Mouse (Mus musculus): Measurements from ENCODE around the gene Zfp618.

Gene Zfp618

DNA sequence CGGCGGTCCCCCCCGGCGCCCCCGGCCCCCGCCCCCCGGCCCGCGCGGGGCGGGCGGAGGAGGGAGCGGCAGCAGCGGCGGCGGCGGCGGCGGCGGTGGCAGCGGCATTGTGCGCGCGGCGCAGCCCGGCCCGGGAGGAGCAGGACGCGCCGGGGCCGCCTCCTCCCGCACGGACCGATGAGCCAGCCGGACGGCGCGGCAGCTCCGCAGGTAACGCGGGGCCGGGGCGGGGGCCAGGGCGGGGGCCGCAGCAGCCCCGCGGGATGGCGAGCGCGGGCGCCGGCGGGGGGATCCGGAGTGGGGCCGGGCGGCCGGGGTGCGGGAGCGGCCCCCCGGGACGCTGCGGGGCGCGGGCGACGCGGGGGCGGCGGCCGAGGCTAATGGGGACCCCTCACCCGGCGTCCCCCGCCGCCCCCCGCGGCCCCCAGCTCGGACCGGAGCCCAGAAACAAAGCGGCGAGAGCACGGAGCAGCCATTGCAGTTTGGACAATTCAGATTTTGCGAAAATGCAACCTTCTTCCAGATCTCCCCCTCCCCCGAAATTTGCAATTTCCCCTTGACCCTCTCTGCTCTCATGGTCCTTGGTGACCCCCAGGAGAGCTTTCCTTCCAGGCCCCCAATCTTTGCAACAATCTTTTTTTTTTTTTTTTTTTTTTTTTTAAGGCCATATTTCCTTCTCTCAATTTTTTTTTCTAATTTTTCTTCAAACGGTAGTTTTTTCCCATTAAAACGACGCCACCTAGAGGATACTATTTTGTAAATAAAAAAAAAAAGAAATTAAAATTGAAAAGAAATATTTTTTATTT, at the start of gene Zfp618:
Gene Zfp618, plus strand, starts transcription at position 77 of the 806 bp plus-strand sequence.
- peak; percentile 63 for DNase-seq (ENCODE audit: low spot score)

DNA sequence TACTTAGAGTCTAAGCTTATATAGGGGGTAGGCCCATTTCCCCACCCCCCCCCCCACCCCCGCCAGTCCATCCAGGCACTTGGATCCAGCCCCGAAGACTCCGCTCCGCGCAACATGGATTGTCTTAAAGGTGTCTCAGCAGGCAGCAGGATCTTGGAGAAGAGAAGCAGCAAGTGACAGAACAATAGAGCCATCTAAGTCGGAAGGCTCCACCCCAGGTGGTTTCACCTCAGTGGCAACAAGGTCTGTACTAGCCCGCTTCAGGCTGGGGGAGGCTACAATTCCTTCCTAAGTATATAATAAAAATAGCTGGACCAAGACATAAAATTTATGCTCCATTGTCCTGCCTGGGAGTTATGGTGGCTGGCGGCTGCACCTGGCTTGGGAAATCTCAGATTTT, 48.3 kb upstream of the Zfp618 start:
- DNase-seq (ENCODE audit: low spot score) = peak; percentile 6

DNA sequence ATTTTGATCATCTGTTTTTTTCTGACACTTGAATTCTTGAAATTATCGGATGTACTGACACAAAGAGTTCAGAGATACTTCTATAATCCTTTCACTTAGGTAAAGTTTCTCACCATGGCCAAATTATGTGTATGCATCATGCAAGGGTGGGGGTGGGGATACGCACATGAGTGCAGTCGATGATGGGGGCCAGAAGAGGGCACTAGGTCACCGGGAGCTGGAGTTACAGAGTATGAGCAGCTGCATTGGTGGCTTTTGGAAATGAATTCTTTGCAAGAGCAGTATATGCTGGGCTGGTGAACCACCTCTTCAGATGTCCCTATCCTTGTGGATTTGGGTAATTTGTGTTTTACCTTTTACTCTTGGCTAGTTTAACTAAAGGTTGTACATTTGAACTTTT, 31.6 kb upstream of the Zfp618 start:
- DNase-seq (ENCODE audit: low spot score) = no peak

DNA sequence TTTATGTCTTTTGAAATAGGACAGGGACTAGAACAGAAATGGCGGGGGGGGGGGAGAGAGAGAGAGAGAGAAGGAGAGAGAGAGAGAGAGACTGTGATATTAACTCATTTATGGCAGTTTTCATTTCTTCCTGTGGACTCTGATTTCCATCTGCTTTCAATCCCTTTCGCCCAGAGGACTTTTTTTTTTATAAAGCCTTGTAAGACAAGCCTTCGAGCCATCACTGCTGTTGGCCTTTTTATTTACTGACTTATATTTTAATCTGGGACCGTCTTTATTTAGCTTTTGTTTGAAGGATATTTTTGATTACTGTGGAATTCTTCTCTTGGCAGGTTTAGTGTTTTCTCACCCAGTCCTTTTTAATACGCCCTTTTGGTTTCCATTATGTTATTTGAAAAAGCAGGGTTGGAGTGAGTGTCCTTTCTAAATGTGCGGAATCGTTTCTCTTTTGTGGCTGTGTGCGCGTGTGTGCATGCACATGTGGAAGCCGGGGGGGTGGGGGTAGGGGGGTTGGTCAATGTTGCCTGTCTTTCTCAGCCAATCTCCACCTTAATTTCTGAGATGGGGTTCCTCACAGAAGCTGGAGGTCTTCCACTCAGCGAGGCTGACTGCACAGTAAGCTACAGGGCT, 29.7 kb upstream of the Zfp618 start:
- no peak for DNase-seq (ENCODE audit: low spot score)

GRCm38 (mm10) chr4:62941961-62942892, 23.1 kb upstream of the Zfp618 start:
- no peak for DNase-seq (ENCODE audit: low spot score)

GRCm38 (mm10) chr4:62944326-62944879, 21.0 kb upstream of the Zfp618 start:
- DNase-seq (ENCODE audit: low spot score) = no peak

GRCm38 (mm10) chr4:62963806-62964205, 1.6 kb upstream of the Zfp618 start:
- no peak for DNase-seq (ENCODE audit: low spot score)

GRCm38 (mm10) chr4:62964844-62965496, 403 bp upstream of the Zfp618 start:
- DNase-seq (ENCODE audit: low spot score) = peak; percentile 56

- no peak for DNase-seq (ENCODE audit: low spot score)
These were observed 4.2 kb downstream of the Zfp618 start for GRCm38 (mm10) chr4:62969526-62969925.

GRCm38 (mm10) chr4:62971991-62972390, 6.6 kb downstream of the Zfp618 start:
- no peak for DNase-seq (ENCODE audit: low spot score)

- no peak for DNase-seq (ENCODE audit: low spot score)
These were observed 7.7 kb downstream of the Zfp618 start for GRCm38 (mm10) chr4:62973086-62973485.

DNA sequence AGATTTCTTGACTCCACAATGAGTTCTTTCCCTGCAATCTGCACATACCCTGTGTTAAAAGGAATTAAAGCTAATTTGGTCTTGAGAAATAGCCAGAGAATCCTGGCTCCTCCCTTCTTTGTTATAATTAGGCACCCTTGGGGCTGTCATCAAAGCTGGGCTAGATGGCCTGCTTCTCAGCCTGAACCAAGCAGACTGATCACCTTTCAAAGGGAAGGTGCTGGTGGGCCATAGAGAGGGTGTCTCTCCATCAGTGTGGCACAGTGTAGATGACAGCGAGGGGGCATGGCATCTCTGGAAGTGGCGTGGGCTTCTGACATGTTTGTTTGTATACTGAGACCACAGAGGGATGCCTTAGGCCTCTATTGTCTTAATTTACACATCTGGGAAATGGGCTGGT, 9.5 kb downstream of the Zfp618 start:
- no peak for DNase-seq (ENCODE audit: low spot score)

GRCm38 (mm10) chr4:62975541-62975940, 10.2 kb downstream of the Zfp618 start:
- no peak for DNase-seq (ENCODE audit: low spot score)

GRCm38 (mm10) chr4:62977454-62977853, 12.1 kb downstream of the Zfp618 start:
- DNase-seq (ENCODE audit: low spot score) = no peak

- DNase-seq (ENCODE audit: low spot score) = no peak
These were observed 13.1 kb downstream of the Zfp618 start for GRCm38 (mm10) chr4:62978501-62978911.

- DNase-seq (ENCODE audit: low spot score) = no peak
These were observed 16.2 kb downstream of the Zfp618 start for GRCm38 (mm10) chr4:62981572-62981971.

DNA sequence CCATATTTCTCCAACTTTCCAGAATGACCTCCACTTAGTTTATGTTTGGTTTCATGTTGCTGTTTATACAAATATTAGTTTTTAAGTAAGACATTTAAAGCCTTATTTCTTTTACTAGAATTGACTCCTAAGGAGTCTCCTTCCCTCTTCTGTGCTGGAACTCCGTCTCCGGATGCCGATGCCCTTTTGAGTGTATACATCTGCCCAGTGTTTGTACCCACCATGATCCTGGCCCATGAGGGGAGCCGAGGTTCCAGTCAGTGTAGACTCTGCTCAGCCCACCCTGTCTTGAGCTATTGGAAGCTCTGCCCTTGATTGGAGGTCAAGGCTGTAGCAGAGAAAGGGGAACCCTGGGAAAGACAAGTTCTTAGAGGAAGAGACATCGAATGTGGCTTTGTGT, 18.2 kb downstream of the Zfp618 start:
- peak; percentile 29 for DNase-seq (ENCODE audit: low spot score)

DNA sequence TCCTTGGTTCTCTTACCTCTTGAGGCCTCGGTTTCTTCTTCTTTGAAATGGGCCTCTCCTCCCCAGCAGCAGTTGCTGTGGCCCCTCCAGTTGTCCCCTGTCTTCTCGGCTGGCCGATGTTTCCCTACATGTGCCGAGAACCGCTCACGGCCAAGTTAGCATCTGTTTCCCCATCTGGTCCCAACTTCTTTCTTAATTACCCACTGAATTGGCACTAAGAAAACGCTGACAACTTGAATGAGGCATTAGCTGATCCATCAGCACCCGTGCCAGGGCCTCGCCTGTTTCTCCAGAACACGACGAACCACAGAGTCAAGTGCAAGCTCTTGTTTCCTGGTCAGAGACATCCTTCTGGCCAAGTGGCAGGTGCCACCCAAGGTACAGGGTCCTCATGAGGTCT, 26.0 kb downstream of the Zfp618 start:
- DNase-seq (ENCODE audit: low spot score) = peak; percentile 35

GRCm38 (mm10) chr4:62993190-62993589, 27.8 kb downstream of the Zfp618 start:
- no peak for DNase-seq (ENCODE audit: low spot score)

DNA sequence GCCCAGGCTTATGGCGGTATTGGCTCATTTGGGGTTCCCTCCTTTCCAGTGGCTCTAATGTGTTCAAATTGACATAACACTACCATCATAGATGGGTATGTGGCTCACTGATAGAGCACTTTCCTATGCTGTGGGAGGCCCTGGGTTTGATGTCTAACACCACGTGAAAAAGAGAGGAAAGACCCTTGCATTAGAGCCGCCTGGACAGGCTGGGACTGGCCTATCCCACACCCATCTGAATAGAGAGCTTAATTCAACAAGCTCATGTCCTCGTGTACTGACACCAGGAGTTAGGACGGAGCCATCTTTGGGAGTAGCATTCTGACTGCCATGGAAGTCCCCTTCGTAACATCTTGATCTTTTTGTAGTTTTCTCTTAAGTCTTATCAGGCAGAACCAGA, 32.2 kb downstream of the Zfp618 start:
- peak; percentile 23 for DNase-seq (ENCODE audit: low spot score)

DNA sequence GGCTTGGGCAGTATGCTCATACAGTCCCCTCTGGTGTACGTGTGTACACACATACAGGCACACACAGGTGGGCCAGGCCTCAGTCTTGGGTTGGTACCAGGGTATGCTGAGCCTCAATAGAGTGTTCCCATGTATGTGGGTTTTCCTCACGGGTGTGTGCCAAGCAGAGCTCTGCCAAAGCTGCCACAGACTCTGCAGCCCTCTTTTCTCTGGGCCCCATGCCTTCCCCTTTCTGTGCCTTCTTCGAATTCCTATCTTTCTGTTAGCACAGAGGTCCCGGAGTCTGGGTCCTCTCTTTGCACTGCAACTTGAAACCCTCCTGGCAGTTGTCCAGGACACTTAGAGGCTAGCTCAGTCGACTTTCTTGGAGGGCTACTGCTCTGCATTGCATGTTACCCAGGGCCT, 33.1 kb downstream of the Zfp618 start:
- peak; percentile 76 for DNase-seq (ENCODE audit: low spot score)

DNA sequence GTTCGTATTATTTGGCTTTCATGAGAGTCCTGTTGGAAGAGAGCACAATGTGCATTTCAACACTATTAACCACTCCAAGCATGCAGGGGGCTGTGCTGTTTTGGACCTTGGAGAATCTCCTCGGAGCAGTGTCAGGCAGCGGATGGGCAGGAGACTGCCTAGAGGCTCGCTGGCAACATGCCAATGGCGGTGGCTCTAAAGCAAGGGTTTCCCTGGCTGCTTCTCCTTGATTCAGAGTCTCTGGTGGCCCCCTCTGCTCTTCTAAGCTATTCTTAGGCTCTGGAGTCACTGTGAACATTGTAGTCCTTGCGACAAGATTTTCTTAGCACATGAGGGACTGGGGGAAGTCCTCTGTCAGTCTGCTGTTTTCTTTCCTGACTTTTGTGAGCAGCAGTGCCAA, 33.5 kb downstream of the Zfp618 start:
- peak; percentile 73 for DNase-seq (ENCODE audit: low spot score)
